Mouse (Mus musculus): ENCODE data around the gene Sec63. TPM values are rescaled to one million over a fixed set of nuclear protein-coding genes. Genes with fewer than 3 reads are reported as not detected.

The Sec63 gene
- polyA plus RNA-seq, 1 experiment from 2014 or later: 17.3 TPM

DNA sequence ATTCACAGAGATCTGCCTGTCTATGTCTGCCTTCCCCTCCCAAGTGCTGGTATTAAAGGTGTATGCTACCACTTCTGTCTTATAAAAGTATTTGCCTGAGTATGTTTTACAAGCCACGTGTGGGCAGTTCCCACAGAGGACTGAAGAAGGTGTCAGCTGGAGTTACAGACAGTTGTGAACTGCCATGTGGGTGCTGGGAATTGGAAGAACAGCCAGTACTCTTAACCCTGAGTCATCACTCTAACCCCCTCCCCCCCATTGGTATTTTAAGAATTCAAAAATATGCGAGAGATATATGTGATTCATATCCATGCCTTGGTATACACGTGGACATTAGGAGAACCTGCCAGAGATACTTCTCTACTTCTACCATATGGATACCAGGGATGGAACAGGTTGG lies 20.4 kb downstream of the Sec63 start:
- Histone ChIP-seq H3K4me3 (ENCODE audit: low read depth, low read length) (no peak overlapping the region), H3K27ac (ENCODE audit: low read depth, low read length) (no peak overlapping the region), H3K27me3 (ENCODE audit: control insufficient read depth, insufficient read depth, low read length) (no peaks in the 10 kb centered on the region), H3K9ac (ENCODE audit: low read depth, low read length) (no peak overlapping the region), H3K4me2 (no peak overlapping the region), H3K9me3 (replicated peaks; ENCODE audit: control insufficient read depth, low read length) (no peaks in the 10 kb centered on the region), H3K36me3 (ENCODE audit: control insufficient read depth, insufficient read depth, low read length) (no peaks in the 10 kb centered on the region), H3K4me1 (ENCODE audit: control insufficient read depth, insufficient read depth, low read length) (no peaks in the 10 kb centered on the region; the same call in 1 of the 2 replicates)
- no peak for ATAC-seq (replicated peaks; ENCODE audit: insufficient number of reproducible peaks, low FRiP score, low TSS enrichment)
- 51% methylated on average over 3 of the region's 3 CpGs for WGBS (ENCODE audit: insufficient replicate concordance)

DNA sequence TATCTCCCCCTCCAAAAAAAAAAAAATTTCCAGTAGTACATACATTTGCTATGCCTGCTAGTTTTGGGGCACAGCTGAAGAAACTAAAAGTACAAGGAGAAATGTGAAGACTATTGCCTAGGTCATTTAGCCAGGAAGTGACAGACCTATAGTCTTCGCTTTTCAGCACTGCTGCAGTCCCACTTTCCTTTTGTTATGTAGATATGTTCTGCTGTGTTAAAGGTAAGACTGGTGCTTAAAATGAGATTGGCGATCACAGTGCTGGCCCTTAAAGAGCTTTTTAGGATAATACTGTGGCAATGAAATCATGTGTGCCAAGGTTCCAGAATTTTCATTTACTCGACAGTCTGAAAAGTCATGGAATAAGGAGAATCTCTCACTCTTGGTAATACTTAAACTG lies 39.6 kb downstream of the Sec63 start:
- Histone ChIP-seq H3K9ac (ENCODE audit: low read depth, low read length) (no peak overlapping the region), H3K4me2 (no peak overlapping the region), H3K4me3 (ENCODE audit: low read depth, low read length) (no peak overlapping the region), H3K27ac (ENCODE audit: low read depth, low read length) (no peak overlapping the region), H3K9me3 (replicated peaks; ENCODE audit: control insufficient read depth, low read length) (no peaks in the 10 kb centered on the region), H3K27me3 (ENCODE audit: control insufficient read depth, insufficient read depth, low read length) (no peaks in the 10 kb centered on the region), H3K4me1 (ENCODE audit: control insufficient read depth, insufficient read depth, low read length) (no peaks in the 10 kb centered on the region), H3K36me3 (ENCODE audit: control insufficient read depth, insufficient read depth, low read length) (peaks cover 8% of the 10 kb centered on the region; the same call in 1 of the 2 replicates)
- no peak for ATAC-seq (replicated peaks; ENCODE audit: insufficient number of reproducible peaks, low FRiP score, low TSS enrichment)
- WGBS (ENCODE audit: insufficient replicate concordance): 86% methylated on average over 3 of the region's 3 CpGs

DNA sequence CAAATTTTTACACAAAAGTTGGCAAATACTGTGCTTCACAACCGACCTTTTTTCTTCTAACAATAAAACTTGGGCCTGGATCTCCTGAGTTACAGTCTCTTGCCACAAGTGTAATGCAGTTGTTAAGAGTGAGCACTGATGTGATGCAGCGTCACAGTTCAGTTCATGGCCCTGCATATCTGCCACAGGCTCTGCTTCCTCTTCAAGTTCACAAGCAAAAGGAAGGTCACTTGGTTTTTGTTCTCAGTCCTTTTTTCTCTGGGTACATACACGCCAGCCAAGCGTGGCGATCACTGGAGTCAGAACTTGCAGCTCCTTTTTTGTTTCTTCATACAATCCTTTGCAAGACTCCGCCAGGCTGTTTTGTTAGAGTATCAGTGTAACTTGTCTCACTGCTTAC lies 64.6 kb downstream of the Sec63 start:
- Histone ChIP-seq H3K27ac (ENCODE audit: low read depth, low read length) (no peak overlapping the region), H3K4me1 (ENCODE audit: control insufficient read depth, insufficient read depth, low read length) (no peaks in the 10 kb centered on the region), H3K36me3 (ENCODE audit: control insufficient read depth, insufficient read depth, low read length) (peaks cover 24% of the 10 kb centered on the region)

DNA sequence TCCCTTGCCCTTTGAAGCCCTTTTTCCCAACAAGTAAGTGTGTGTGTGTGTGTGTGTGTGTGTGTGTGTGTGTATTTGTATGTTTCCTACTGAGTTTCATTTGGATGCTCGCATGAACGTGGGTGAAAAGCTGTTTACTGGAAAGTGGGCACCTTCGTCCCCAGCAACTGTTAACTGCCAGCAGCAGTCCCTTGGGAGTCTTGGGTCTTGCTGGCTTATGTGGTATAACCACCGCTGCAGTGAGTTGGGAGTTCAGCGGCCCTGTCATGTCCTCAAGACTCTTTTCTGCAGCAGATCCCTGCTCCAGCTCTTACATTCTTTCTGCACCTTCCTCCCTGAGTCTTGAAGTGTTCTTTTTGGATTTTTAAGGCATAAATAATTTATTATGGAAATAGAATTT lies 65.9 kb downstream of the Sec63 start:
- H3K9me3 ChIP-seq (replicated peaks; ENCODE audit: control insufficient read depth, low read length): no peaks in the 10 kb centered on the region
- ATAC-seq (replicated peaks; ENCODE audit: insufficient number of reproducible peaks, low FRiP score, low TSS enrichment): no peak
- H3K27me3 ChIP-seq (ENCODE audit: control insufficient read depth, insufficient read depth, low read length): no peaks in the 10 kb centered on the region
- H3K36me3 ChIP-seq (ENCODE audit: control insufficient read depth, insufficient read depth, low read length): peaks cover 22% of the 10 kb centered on the region
- no peak overlapping the region for H3K9ac ChIP-seq (ENCODE audit: low read depth, low read length)
- no peak overlapping the region for H3K4me3 ChIP-seq (ENCODE audit: low read depth, low read length)
- 87% methylated on average over 5 of the region's 5 CpGs for WGBS (ENCODE audit: insufficient replicate concordance)
- no peak overlapping the region for H3K4me2 ChIP-seq
- no peaks in the 10 kb centered on the region for H3K4me1 ChIP-seq (ENCODE audit: control insufficient read depth, insufficient read depth, low read length)
- H3K27ac ChIP-seq (ENCODE audit: low read depth, low read length): no peak overlapping the region

More for the DNA sequence above, 64.6 kb downstream of the Sec63 start:
- Histone ChIP-seq H3K4me3 (ENCODE audit: low read depth, low read length) (no peak overlapping the region), H3K9ac (ENCODE audit: low read depth, low read length) (no peak overlapping the region), H3K27me3 (ENCODE audit: control insufficient read depth, insufficient read depth, low read length) (no peaks in the 10 kb centered on the region), H3K9me3 (replicated peaks; ENCODE audit: control insufficient read depth, low read length) (no peaks in the 10 kb centered on the region), H3K4me2 (no peak overlapping the region)
- no peak for ATAC-seq (replicated peaks; ENCODE audit: insufficient number of reproducible peaks, low FRiP score, low TSS enrichment)
- 81% methylated on average over 6 of the region's 6 CpGs for WGBS (ENCODE audit: insufficient replicate concordance)

DNA sequence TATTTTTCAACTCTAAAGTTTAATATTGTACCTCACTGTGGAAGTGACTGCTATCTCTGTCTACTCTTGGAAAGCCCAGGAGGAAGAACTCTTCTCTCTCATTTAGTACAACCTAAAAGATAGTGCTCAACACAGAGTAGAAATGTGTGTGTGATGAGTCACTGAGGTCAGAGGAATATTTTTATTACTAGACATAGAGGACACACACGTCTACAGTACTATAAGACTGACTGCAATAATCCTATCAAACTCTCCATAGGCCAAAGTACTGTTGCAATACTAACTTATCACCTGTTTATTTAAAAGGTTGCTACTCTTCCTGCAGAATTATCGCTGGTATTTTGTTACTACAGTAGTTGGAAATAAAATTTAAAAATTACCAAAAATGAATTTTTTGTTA lies 68.7 kb downstream of the Sec63 start:
- no peak for ATAC-seq (replicated peaks; ENCODE audit: insufficient number of reproducible peaks, low FRiP score, low TSS enrichment)
- Histone ChIP-seq H3K27me3 (ENCODE audit: control insufficient read depth, insufficient read depth, low read length) (no peaks in the 10 kb centered on the region), H3K4me2 (no peak overlapping the region), H3K36me3 (ENCODE audit: control insufficient read depth, insufficient read depth, low read length) (peaks cover 20% of the 10 kb centered on the region), H3K9me3 (replicated peaks; ENCODE audit: control insufficient read depth, low read length) (no peaks in the 10 kb centered on the region), H3K4me1 (ENCODE audit: control insufficient read depth, insufficient read depth, low read length) (no peaks in the 10 kb centered on the region), H3K27ac (ENCODE audit: low read depth, low read length) (no peak overlapping the region), H3K4me3 (ENCODE audit: low read depth, low read length) (no peak overlapping the region), H3K9ac (ENCODE audit: low read depth, low read length) (no peak overlapping the region)
- 82% methylated on average over 2 of the region's 2 CpGs for WGBS (ENCODE audit: insufficient replicate concordance)

DNA sequence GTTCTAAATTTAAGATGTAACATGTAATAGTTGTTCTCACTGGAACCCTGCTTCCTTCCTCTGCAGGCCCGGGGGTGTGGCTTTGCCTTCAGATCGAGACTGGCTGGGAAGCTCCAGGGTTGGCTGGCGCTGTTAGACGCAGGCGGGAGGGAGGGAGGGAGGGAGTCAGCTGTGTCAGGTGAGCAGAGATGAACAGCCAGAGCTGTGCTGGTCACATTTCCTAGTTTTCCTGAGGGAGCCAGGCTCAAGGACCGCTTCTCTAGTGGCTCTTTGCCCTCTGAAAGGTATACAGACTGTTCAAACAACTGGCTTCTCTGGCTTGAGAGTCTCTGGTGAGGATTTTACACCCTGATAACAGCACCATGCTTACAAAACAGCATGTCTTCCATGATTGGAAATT lies 69.1 kb downstream of the Sec63 start:
- no peak for ATAC-seq (replicated peaks; ENCODE audit: insufficient number of reproducible peaks, low FRiP score, low TSS enrichment)
- H3K4me1 ChIP-seq (ENCODE audit: control insufficient read depth, insufficient read depth, low read length): no peaks in the 10 kb centered on the region
- peaks cover 20% of the 10 kb centered on the region for H3K36me3 ChIP-seq (ENCODE audit: control insufficient read depth, insufficient read depth, low read length)
- H3K4me2 ChIP-seq: no peak overlapping the region
- no peak overlapping the region for H3K4me3 ChIP-seq (ENCODE audit: low read depth, low read length)
- WGBS (ENCODE audit: insufficient replicate concordance): 66% methylated on average over 6 of the region's 6 CpGs
- no peaks in the 10 kb centered on the region for H3K9me3 ChIP-seq (replicated peaks; ENCODE audit: control insufficient read depth, low read length)
- H3K27me3 ChIP-seq (ENCODE audit: control insufficient read depth, insufficient read depth, low read length): no peaks in the 10 kb centered on the region
- H3K9ac ChIP-seq (ENCODE audit: low read depth, low read length): no peak overlapping the region
- no peak overlapping the region for H3K27ac ChIP-seq (ENCODE audit: low read depth, low read length)

DNA sequence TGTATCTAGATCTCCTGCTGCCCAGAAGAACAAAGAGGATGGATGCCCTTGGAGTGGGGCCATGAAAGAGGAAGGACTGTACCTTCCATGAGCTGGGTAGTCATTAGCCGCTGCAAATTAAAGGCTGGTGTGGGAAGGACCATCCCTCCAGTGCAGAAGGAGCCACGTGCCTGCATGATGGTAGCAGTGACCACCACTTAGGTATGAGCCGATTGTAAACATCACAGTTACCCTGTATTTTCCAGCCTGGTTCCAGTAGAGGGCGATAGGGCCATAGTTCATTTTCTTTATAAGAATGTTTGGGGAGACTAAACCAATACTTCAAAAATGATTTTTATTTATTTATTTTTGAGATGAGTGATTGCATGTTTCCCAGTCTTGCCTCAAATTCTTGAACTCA lies 71.4 kb downstream of the Sec63 start:
- Histone ChIP-seq H3K4me3 (ENCODE audit: low read depth, low read length) (no peak overlapping the region), H3K27me3 (ENCODE audit: control insufficient read depth, insufficient read depth, low read length) (no peaks in the 10 kb centered on the region), H3K9me3 (replicated peaks; ENCODE audit: control insufficient read depth, low read length) (no peaks in the 10 kb centered on the region), H3K9ac (ENCODE audit: low read depth, low read length) (no peak overlapping the region), H3K36me3 (ENCODE audit: control insufficient read depth, insufficient read depth, low read length) (peaks cover 20% of the 10 kb centered on the region), H3K4me2 (no peak overlapping the region), H3K4me1 (ENCODE audit: control insufficient read depth, insufficient read depth, low read length) (no peaks in the 10 kb centered on the region), H3K27ac (ENCODE audit: low read depth, low read length) (no peak overlapping the region)
- WGBS (ENCODE audit: insufficient replicate concordance): 58% methylated on average over 4 of the region's 4 CpGs
- no peak for ATAC-seq (replicated peaks; ENCODE audit: insufficient number of reproducible peaks, low FRiP score, low TSS enrichment)

DNA sequence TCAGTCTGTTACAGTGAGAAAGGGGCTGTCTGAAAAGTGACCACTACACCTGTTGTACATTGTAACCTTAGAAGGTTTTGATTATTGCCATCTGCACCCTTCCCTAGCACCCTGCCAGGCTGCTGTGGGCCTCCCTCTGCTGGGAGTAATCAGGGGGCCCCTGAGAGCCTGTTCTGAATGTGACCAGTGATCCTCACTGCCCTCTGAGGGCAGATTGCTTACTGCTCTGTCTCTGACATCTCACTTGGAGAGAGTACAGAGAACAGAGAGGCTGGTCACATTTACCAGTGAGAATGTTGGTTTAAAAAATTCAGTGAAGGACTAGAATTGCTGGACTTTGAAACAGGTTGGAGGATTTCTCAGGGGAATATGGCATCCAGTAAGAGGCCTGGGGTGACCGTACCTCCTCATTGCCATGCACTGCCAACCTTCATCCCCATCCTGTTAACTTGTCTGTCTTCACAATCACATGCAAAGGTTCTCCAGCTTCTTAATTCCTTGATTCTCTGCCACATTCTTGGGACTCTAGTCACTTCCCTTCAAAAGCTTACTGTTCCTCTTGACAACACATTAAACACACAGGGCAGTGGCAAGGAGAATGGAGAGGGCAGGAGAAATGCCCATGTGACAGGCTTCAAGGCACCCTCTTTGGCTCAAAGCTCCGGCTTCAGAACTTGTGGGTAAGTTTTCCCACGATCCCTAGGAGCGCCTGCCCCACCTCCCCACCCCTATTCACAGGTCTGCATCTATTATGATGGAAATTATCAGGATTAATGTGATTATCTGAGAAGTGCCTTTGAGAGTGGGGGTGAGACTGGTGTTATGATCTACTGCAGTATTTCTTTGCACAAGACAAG lies 72.8 kb downstream of the Sec63 start:
- no peaks in the 10 kb centered on the region for H3K9me3 ChIP-seq (replicated peaks; ENCODE audit: control insufficient read depth, low read length)
- no peaks in the 10 kb centered on the region for H3K4me1 ChIP-seq (ENCODE audit: control insufficient read depth, insufficient read depth, low read length)
- H3K27me3 ChIP-seq (ENCODE audit: control insufficient read depth, insufficient read depth, low read length): no peaks in the 10 kb centered on the region
- no peak overlapping the region for H3K4me3 ChIP-seq (ENCODE audit: low read depth, low read length)
- H3K4me2 ChIP-seq: no peak overlapping the region
- no peak overlapping the region for H3K27ac ChIP-seq (ENCODE audit: low read depth, low read length)
- ATAC-seq (replicated peaks; ENCODE audit: insufficient number of reproducible peaks, low FRiP score, low TSS enrichment): no peak
- no peak overlapping the region for H3K9ac ChIP-seq (ENCODE audit: low read depth, low read length)
- WGBS (ENCODE audit: insufficient replicate concordance): 88% methylated on average over 4 of the region's 4 CpGs
- peaks cover 13% of the 10 kb centered on the region for H3K36me3 ChIP-seq (ENCODE audit: control insufficient read depth, insufficient read depth, low read length)

DNA sequence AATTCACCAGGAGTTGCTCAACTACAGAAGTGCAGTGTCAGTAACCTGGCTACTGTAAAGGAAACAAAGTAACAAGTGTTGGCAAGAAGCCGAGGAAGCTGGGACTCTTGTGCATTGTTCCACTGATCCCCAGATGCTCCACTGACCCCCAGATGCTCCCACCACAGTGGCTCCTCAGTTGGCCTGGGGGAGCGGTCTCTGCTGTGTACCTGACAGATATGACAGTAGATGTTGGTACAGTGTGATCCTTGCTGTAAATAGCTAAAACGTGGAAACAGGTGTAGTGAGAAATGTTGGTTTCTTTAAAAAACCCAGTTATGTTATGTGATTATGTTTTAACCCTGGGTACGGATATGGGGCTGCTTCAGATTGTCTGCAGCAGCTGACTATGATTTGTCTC lies 76.8 kb downstream of the Sec63 start:
- H3K27ac ChIP-seq (ENCODE audit: low read depth, low read length): no peak overlapping the region
- H3K27me3 ChIP-seq (ENCODE audit: control insufficient read depth, insufficient read depth, low read length): no peaks in the 10 kb centered on the region
- WGBS (ENCODE audit: insufficient replicate concordance): 88% methylated on average over 4 of the region's 4 CpGs
- no peak for ATAC-seq (replicated peaks; ENCODE audit: insufficient number of reproducible peaks, low FRiP score, low TSS enrichment)
- H3K9ac ChIP-seq (ENCODE audit: low read depth, low read length): no peak overlapping the region
- H3K36me3 ChIP-seq (ENCODE audit: control insufficient read depth, insufficient read depth, low read length): peaks cover 8% of the 10 kb centered on the region
- no peak overlapping the region for H3K4me2 ChIP-seq
- no peaks in the 10 kb centered on the region for H3K4me1 ChIP-seq (ENCODE audit: control insufficient read depth, insufficient read depth, low read length)
- H3K4me3 ChIP-seq (ENCODE audit: low read depth, low read length): no peak overlapping the region
- H3K9me3 ChIP-seq (replicated peaks; ENCODE audit: control insufficient read depth, low read length): no peaks in the 10 kb centered on the region

Data from heart, embryonic 11.5 days (tissue).